Comparison of ENCODE assay signal across 9 mouse cellular contexts in the genomic region with DNA sequence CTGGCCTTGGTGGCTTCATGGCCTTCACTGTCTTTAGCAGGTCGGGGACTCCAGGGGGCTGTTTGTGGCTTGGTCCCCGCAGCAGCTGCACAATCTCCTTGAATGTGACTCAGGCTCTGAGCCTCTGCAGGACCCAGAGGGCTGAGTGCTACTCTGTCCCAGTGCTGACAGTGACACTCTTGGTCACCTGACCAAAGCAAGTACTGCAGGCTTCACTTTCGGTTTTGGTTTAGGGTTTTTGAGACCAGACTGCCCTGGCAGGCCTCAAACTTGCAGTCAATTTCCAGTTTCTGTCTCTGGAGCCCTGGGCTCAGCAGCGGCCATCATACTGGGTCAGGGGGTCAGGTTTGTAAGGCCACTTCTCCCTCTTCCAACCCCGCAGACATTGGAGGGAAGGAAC. TPM values are rescaled to one million over a fixed set of nuclear protein-coding genes. Genes with fewer than 3 reads are reported as not detected.
DNase-seq lines count a peak whose midpoint lies in the region; ATAC-seq and TF ChIP-seq lines count a peak whose summit lies in the region.
"Had no signal": no experiment of that assay in that cellular context is flagged by ENCODE, and none has a peak within 500 bp of the region (broad histone marks: within the 10 kb centered on the region; RNA-seq: fewer than 3 reads in every experiment).

No protein-coding gene starts in this region.

- peaks cover 6% of the 10 kb centered on the region; the same call in 1 of the 2 replicates for H3K36me3 ChIP-seq in heart, embryonic 13.5 days
- H3K36me3 ChIP-seq in myocyte (ENCODE audit: control insufficient read depth, insufficient read depth): no peaks in the 10 kb centered on the region
- H3K36me3 ChIP-seq in hindbrain, postnatal 0 days (ENCODE audit: insufficient read depth, low read length): no peaks in the 10 kb centered on the region
- H3K36me3 ChIP-seq in forebrain, postnatal 0 days (ENCODE audit: insufficient read depth): no peaks in the 10 kb centered on the region
- H3K36me3 ChIP-seq: midbrain, embryonic 12.5 days had no signal

- H3K4me1 ChIP-seq in heart, embryonic 13.5 days: peaks cover 28% of the 10 kb centered on the region
- H3K4me1 ChIP-seq in hindbrain, postnatal 0 days (ENCODE audit: insufficient read depth, low read length): no peaks in the 10 kb centered on the region
- no peaks in the 10 kb centered on the region for H3K4me1 ChIP-seq in forebrain, postnatal 0 days (ENCODE audit: insufficient read depth)
- H3K4me1 ChIP-seq: midbrain, embryonic 12.5 days had no signal

- TF ChIP-seq POLR2A in myocyte (IDR thresholded peaks at IDR 0.05; ENCODE audit: insufficient read length, low read depth): peak; percentile 15

- 0 out of 2 replicates have a peak, but pooled peaks cover 2% of the 10 kb centered on the region for H3K9me3 ChIP-seq in heart, embryonic 13.5 days
- H3K9me3 ChIP-seq in hindbrain, postnatal 0 days (ENCODE audit: low read length): no peaks in the 10 kb centered on the region
- no peaks in the 10 kb centered on the region for H3K9me3 ChIP-seq in forebrain, postnatal 0 days (ENCODE audit: low read length)
- H3K9me3 ChIP-seq: midbrain, embryonic 12.5 days had no signal

- TF ChIP-seq CTCF in hindbrain, postnatal 0 days (IDR thresholded peaks at IDR 0.05; ENCODE audit: low read depth): no peak
- no peak for TF ChIP-seq CTCF in forebrain, postnatal 0 days (IDR thresholded peaks at IDR 0.05; ENCODE audit: low read depth)

- DNase-seq in 3134 (ENCODE audit: extremely low read depth, insufficient read length, low spot score) (peak; percentile 81), adipocyte (ENCODE audit: low spot score) (peak; percentile 95)
- DNase-seq in kidney, postnatal 36 days: peak; percentile 69 to 76
- no peak for DNase-seq in hindbrain, postnatal 0 days (ENCODE audit: low spot score)
- DNase-seq in frontal cortex, postnatal 36 days (ENCODE audit: low spot score in 2 of 2): no peak
- no peak for DNase-seq in forebrain, postnatal 0 days

- 0 out of 2 replicates have a peak overlapping the region, but pooled peaks have one; percentile 11 for H3K4me3 ChIP-seq in heart, embryonic 13.5 days
- no peak overlapping the region for H3K4me3 ChIP-seq in myocyte
- no peak overlapping the region for H3K4me3 ChIP-seq in hindbrain, postnatal 0 days (ENCODE audit: low read length)
- H3K4me3 ChIP-seq in forebrain, postnatal 0 days (ENCODE audit: low read depth, low read length): no peak overlapping the region
- H3K4me3 ChIP-seq: midbrain, embryonic 12.5 days had no signal

- H3K9ac ChIP-seq in heart, embryonic 13.5 days: peak overlapping the region; percentile 60
- no peak overlapping the region for H3K9ac ChIP-seq in hindbrain, postnatal 0 days (replicated peaks; ENCODE audit: low read length)
- no peak overlapping the region for H3K9ac ChIP-seq in forebrain, postnatal 0 days
- H3K9ac ChIP-seq: midbrain, embryonic 12.5 days had no signal

- ATAC-seq in heart, embryonic 13.5 days (ENCODE audit: extremely low read depth, insufficient number of reproducible peaks, low FRiP score, low TSS enrichment): no peak
- no peak for ATAC-seq in hindbrain, postnatal 0 days
- ATAC-seq in forebrain, postnatal 0 days: no peak; the same call in 1 of the 2 replicates

- H3K79me2 ChIP-seq in myocyte (ENCODE audit: control insufficient read depth, insufficient read depth): no peaks in the 10 kb centered on the region

- H3K4me2 ChIP-seq in heart, embryonic 13.5 days: peak overlapping the region; percentile 49
- H3K4me2 ChIP-seq in myocyte (ENCODE audit: low read depth): peak overlapping the region; percentile 81
- no peak overlapping the region for H3K4me2 ChIP-seq in hindbrain, postnatal 0 days (ENCODE audit: low read depth, low read length)
- H3K4me2 ChIP-seq in forebrain, postnatal 0 days (ENCODE audit: low read depth): no peak overlapping the region
- H3K4me2 ChIP-seq: midbrain, embryonic 12.5 days had no signal

- no peaks in the 10 kb centered on the region for H3K27me3 ChIP-seq in heart, embryonic 13.5 days (replicated peaks)
- no peaks in the 10 kb centered on the region for H3K27me3 ChIP-seq in myocyte (ENCODE audit: control insufficient read depth, insufficient read depth, insufficient read length)
- H3K27me3 ChIP-seq in hindbrain, postnatal 0 days (ENCODE audit: insufficient read depth, low read length): no peaks in the 10 kb centered on the region
- H3K27me3 ChIP-seq in forebrain, postnatal 0 days (ENCODE audit: insufficient read depth, low read length): no peaks in the 10 kb centered on the region

- no peak overlapping the region for H3ac ChIP-seq in myocyte (ENCODE audit: control insufficient read depth, insufficient read length)

- WGBS in heart, embryonic 13.5 days: 14% methylated on average over 5 of the region's 5 CpGs
- WGBS in hindbrain, postnatal 0 days: 60% methylated on average over 5 of the region's 5 CpGs
- WGBS in forebrain, postnatal 0 days: 50% methylated on average over 5 of the region's 5 CpGs

- H3K27ac ChIP-seq in heart, embryonic 13.5 days (replicated peaks): peak overlapping the region; percentile 78
- no peak overlapping the region for H3K27ac ChIP-seq in hindbrain, postnatal 0 days
- no peak overlapping the region for H3K27ac ChIP-seq in forebrain, postnatal 0 days (ENCODE audit: low read depth, low read length)
- H3K27ac ChIP-seq: midbrain, embryonic 12.5 days had no signal

TF ChIP-seq in myocyte, 11 proteins besides CTCF, POLR2A, EP300 and RAD21:
- TF ChIP-seq MAX (IDR thresholded peaks at IDR 0.05; ENCODE audit: low read depth) (no peak), E2F4 (IDR thresholded peaks at IDR 0.05; ENCODE audit: insufficient read depth) (no peak), USF1 (IDR thresholded peaks at IDR 0.05; ENCODE audit: low read depth) (peak; percentile 93), MYOG (IDR thresholded peaks at IDR 0.05; ENCODE audit: control insufficient read depth in 1 of 3, insufficient read depth in 1 of 3, insufficient read length in 2 of 3, low read depth in 2 of 3) (peak in 2 of 3 experiments; percentile 46 to 79), TCF12 (IDR thresholded peaks at IDR 0.05; ENCODE audit: insufficient read depth, poor library complexity, severe bottlenecking) (no peak), CEBPB (IDR thresholded peaks at IDR 0.05; ENCODE audit: insufficient read depth, poor library complexity, severe bottlenecking) (no peak), POLR2AphosphoS2 (IDR thresholded peaks at IDR 0.05; ENCODE audit: insufficient read length, low read depth) (peak; percentile 36), MYOD1 (IDR thresholded peaks at IDR 0.05; ENCODE audit: control insufficient read depth in 1 of 3, insufficient read length in 2 of 3, low read depth in 2 of 3) (peak in 2 of 3 experiments; percentile 30 to 72), TCF3 (IDR thresholded peaks at IDR 0.05; ENCODE audit: insufficient read length, low read depth) (no peak), REST (IDR thresholded peaks at IDR 0.05; ENCODE audit: insufficient read depth, insufficient read length) (no peak), SRF (IDR thresholded peaks at IDR 0.05; ENCODE audit: control insufficient read depth, insufficient read length, low read depth) (no peak)
TF ChIP-seq in myocyte: peak in this region for 4.

RNA-seq across cellular contexts. Expression of gene Tmem189, which starts 8.3 kb away (rescaled TPM):
- polyA plus RNA-seq in heart, embryonic 13.5 days (2015; fragmentation: Nextera tagmentation; extraction: Ambion mirVana): 37.4 and 37.6 TPM in 2 replicates
- polyA plus RNA-seq in myocyte (2012; fragmentation: generic; extraction: Trizol): 91.9 TPM
- total RNA-seq in hindbrain, postnatal 0 days (2014; rRNA removed): 70.0 and 79.9 TPM in 2 replicates
- 41.4 and 42.0 TPM in 2 replicates for polyA plus RNA-seq in hindbrain, postnatal 0 days (2015; fragmentation: Nextera tagmentation; extraction: Ambion mirVana)
- total RNA-seq in forebrain, postnatal 0 days (2014; rRNA removed): 37.7 and 39.5 TPM in 2 replicates
- 33.7 and 38.4 TPM in 2 replicates for polyA plus RNA-seq in forebrain, postnatal 0 days (2015; fragmentation: Nextera tagmentation; extraction: Ambion mirVana)

RNA-seq across cellular contexts. Expression of gene Cebpb, which starts 9.2 kb away (rescaled TPM):
- 2.0 and 4.5 TPM in 2 replicates for polyA plus RNA-seq in heart, embryonic 13.5 days (2015; fragmentation: Nextera tagmentation; extraction: Ambion mirVana)
- polyA plus RNA-seq in myocyte (2012; fragmentation: generic; extraction: Trizol): 74.7 TPM
- 8.1 and 8.7 TPM in 2 replicates for total RNA-seq in hindbrain, postnatal 0 days (2014; rRNA removed)
- polyA plus RNA-seq in hindbrain, postnatal 0 days (2015; fragmentation: Nextera tagmentation; extraction: Ambion mirVana): 5.2 and 5.7 TPM in 2 replicates
- 4.2 and 5.7 TPM in 2 replicates for total RNA-seq in forebrain, postnatal 0 days (2014; rRNA removed)
- polyA plus RNA-seq in forebrain, postnatal 0 days (2015; fragmentation: Nextera tagmentation; extraction: Ambion mirVana): 4.3 and 4.5 TPM in 2 replicates

RNA-seq across cellular contexts. Expression of gene Gm20431, which starts 36.6 kb away (rescaled TPM):
- 1.9 and 4.5 TPM in 2 replicates for polyA plus RNA-seq in heart, embryonic 13.5 days (2015; fragmentation: Nextera tagmentation; extraction: Ambion mirVana)
- 9.2 TPM for polyA plus RNA-seq in myocyte (2012; fragmentation: generic; extraction: Trizol)
- total RNA-seq in hindbrain, postnatal 0 days (2014; rRNA removed): 7.5 and 10.7 TPM in 2 replicates
- 7.2 and 9.8 TPM in 2 replicates for polyA plus RNA-seq in hindbrain, postnatal 0 days (2015; fragmentation: Nextera tagmentation; extraction: Ambion mirVana)
- not detected in 2 replicates for total RNA-seq in forebrain, postnatal 0 days (2014; rRNA removed)
- 7.5 and 9.7 TPM in 2 replicates for polyA plus RNA-seq in forebrain, postnatal 0 days (2015; fragmentation: Nextera tagmentation; extraction: Ambion mirVana)

Comparison
In these comparisons a context has a peak if more than half of its experiments do, and no peak if none do; other contexts are left out.
1. DNase-seq: peak in 3134 (single experiment), adipocyte (single experiment) and kidney, postnatal 36 days (2 of 2); none in hindbrain, postnatal 0 days (single experiment), frontal cortex, postnatal 36 days (0 of 2) and forebrain, postnatal 0 days (single experiment).
2. H3K4me2 ChIP-seq: peak in heart, embryonic 13.5 days (single experiment) and myocyte (single experiment); none in hindbrain, postnatal 0 days (single experiment) and forebrain, postnatal 0 days (single experiment).
3. RNA of gene Cebpb, which starts 9.2 kb away (polyA plus RNA-seq): 74.7 TPM in myocyte (single experiment); 5.2 to 5.7 TPM in hindbrain, postnatal 0 days, 4.3 to 4.5 TPM in forebrain, postnatal 0 days and 2.0 to 4.5 TPM in heart, embryonic 13.5 days; every median in the first group is over 10 times any median in the second.